9 mouse cellular contexts compared by ENCODE assay signal in genomic region chr6:134262911-134263607, GRCm38 (mm10).
A peak's percentile ranks its signal among the peaks of the same experiment; 100 is the strongest.
DNase-seq lines count a peak whose midpoint lies in the region; ATAC-seq and TF ChIP-seq lines count a peak whose summit lies in the region.
"Had no signal": no experiment of that assay in that cellular context is flagged by ENCODE, and none has a peak within 500 bp of the region (broad histone marks: within the 10 kb centered on the region; RNA-seq: fewer than 3 reads in every experiment).

No protein-coding gene starts in this region.

- no peak for TF ChIP-seq EP300 in liver, postnatal 0 days (IDR thresholded peaks at IDR 0.05; ENCODE audit: low read depth)

- ATAC-seq in heart, embryonic 15.5 days (replicated peaks; ENCODE audit: insufficient number of reproducible peaks, insufficient read depth, low FRiP score, low read depth) = no peak; the same call in 1 of the 2 replicates
- peak; percentile 91 for ATAC-seq in liver, postnatal 0 days
- no peak for ATAC-seq in hindbrain, embryonic 11.5 days (ENCODE audit: low FRiP score)

- TF ChIP-seq CTCF in embryonic fibroblast, embryonic 13.5 days (IDR thresholded peaks at IDR 0.05; ENCODE audit: borderline replicate concordance, insufficient read depth, low read length) = no peak
- no peak for TF ChIP-seq CTCF in liver, postnatal 0 days (IDR thresholded peaks at IDR 0.05; ENCODE audit: low read depth)
- no peak for TF ChIP-seq CTCF in layer of hippocampus, adult 2 months (conservative IDR thresholded peaks at IDR 0.05)

- H3K36me3 ChIP-seq in heart, embryonic 15.5 days = peaks cover 56% of the 10 kb centered on the region
- peaks cover 34% of the 10 kb centered on the region for H3K36me3 ChIP-seq in liver, postnatal 0 days (replicated peaks; ENCODE audit: insufficient read depth, low read length)
- H3K36me3 ChIP-seq in hindbrain, embryonic 11.5 days (ENCODE audit: control insufficient read depth, insufficient read depth, low read length) = 0 out of 2 replicates have a peak, but pooled peaks cover 7% of the 10 kb centered on the region

- no peak for TF ChIP-seq POLR2A in embryonic fibroblast, embryonic 13.5 days (IDR thresholded peaks at IDR 0.05; ENCODE audit: low read depth, low read length)

- no peaks in the 10 kb centered on the region for H3K27me3 ChIP-seq in heart, embryonic 15.5 days
- H3K27me3 ChIP-seq in liver, postnatal 0 days (ENCODE audit: insufficient read depth, low read length) = no peaks in the 10 kb centered on the region
- no peaks in the 10 kb centered on the region for H3K27me3 ChIP-seq in hindbrain, embryonic 11.5 days (ENCODE audit: control insufficient read depth, insufficient read depth, low read length)
- H3K27me3 ChIP-seq: hindbrain, embryonic 15.5 days had no signal

- no peaks in the 10 kb centered on the region for H3K9me3 ChIP-seq in heart, embryonic 15.5 days (replicated peaks)
- peaks cover 2% of the 10 kb centered on the region; the same call in 1 of the 2 replicates for H3K9me3 ChIP-seq in liver, postnatal 0 days (ENCODE audit: low read length)
- H3K9me3 ChIP-seq in hindbrain, embryonic 11.5 days (ENCODE audit: control insufficient read depth, low read length) = no peaks in the 10 kb centered on the region
- H3K9me3 ChIP-seq: hindbrain, embryonic 15.5 days had no signal

- no peak overlapping the region for H3K4me3 ChIP-seq in heart, embryonic 15.5 days
- no peak overlapping the region for H3K4me3 ChIP-seq in embryonic fibroblast, embryonic 13.5 days (ENCODE audit: insufficient read depth, low read length)
- H3K4me3 ChIP-seq in liver, postnatal 0 days (ENCODE audit: low read depth, low read length) = no peak overlapping the region
- H3K4me3 ChIP-seq in layer of hippocampus, adult 2 months = no peak overlapping the region
- no peak overlapping the region for H3K4me3 ChIP-seq in hindbrain, embryonic 11.5 days (ENCODE audit: low read depth, low read length)
- H3K4me3 ChIP-seq: hindbrain, embryonic 15.5 days had no signal

- DNase-seq in heart, postnatal 4 days = no peak
- peak; percentile 92 for DNase-seq in Muller cell, postnatal 12 days (ENCODE audit: inconsistent ontology term)
- DNase-seq in liver, postnatal 0 days = no peak
- DNase-seq in layer of hippocampus, adult 2 months (ENCODE audit: low spot score in 2 of 2) = no peak
- no peak for DNase-seq in hindbrain, embryonic 11.5 days (ENCODE audit: low spot score)

- H3K9ac ChIP-seq in heart, embryonic 15.5 days = no peak overlapping the region
- no peak overlapping the region for H3K9ac ChIP-seq in liver, postnatal 0 days (replicated peaks)
- no peak overlapping the region for H3K9ac ChIP-seq in hindbrain, embryonic 11.5 days (ENCODE audit: low read depth, low read length)
- H3K9ac ChIP-seq: hindbrain, embryonic 15.5 days had no signal

- peaks cover 10% of the 10 kb centered on the region for H3K4me1 ChIP-seq in heart, embryonic 15.5 days (replicated peaks)
- peaks cover 8% of the 10 kb centered on the region; the same call in 1 of the 2 replicates for H3K4me1 ChIP-seq in embryonic fibroblast, embryonic 13.5 days (ENCODE audit: control insufficient read depth, insufficient read depth, low read length)
- H3K4me1 ChIP-seq in liver, postnatal 0 days (ENCODE audit: insufficient read depth) = peaks cover 15% of the 10 kb centered on the region
- no peaks in the 10 kb centered on the region for H3K4me1 ChIP-seq in hindbrain, embryonic 11.5 days (replicated peaks; ENCODE audit: control insufficient read depth, insufficient read depth, low read length)
- H3K4me1 ChIP-seq: hindbrain, embryonic 15.5 days had no signal

- H3K27ac ChIP-seq in heart, embryonic 15.5 days = peak overlapping the region; percentile 65
- H3K27ac ChIP-seq in embryonic fibroblast, embryonic 13.5 days (ENCODE audit: insufficient read depth, low read length) = peak overlapping the region; percentile 70
- peak overlapping the region; percentile 88 for H3K27ac ChIP-seq in liver, postnatal 0 days (ENCODE audit: low read depth)
- no peak overlapping the region for H3K27ac ChIP-seq in layer of hippocampus, adult 2 months
- no peak overlapping the region for H3K27ac ChIP-seq in hindbrain, embryonic 11.5 days (ENCODE audit: low read depth, low read length)
- H3K27ac ChIP-seq: hindbrain, embryonic 15.5 days; macrophage had no signal

- WGBS in heart, embryonic 15.5 days = 71% methylated on average over 6 of the region's 6 CpGs
- WGBS in liver, postnatal 0 days (ENCODE audit: insufficient replicate concordance) = 52% methylated on average over 6 of the region's 6 CpGs
- WGBS in hindbrain, embryonic 11.5 days = 69% methylated on average over 6 of the region's 6 CpGs

- no peak overlapping the region for H3K4me2 ChIP-seq in heart, embryonic 15.5 days
- peak overlapping the region; percentile 26; the same call in 1 of the 2 replicates for H3K4me2 ChIP-seq in liver, postnatal 0 days (ENCODE audit: low read depth, low read length)
- H3K4me2 ChIP-seq in hindbrain, embryonic 11.5 days (replicated peaks; ENCODE audit: low read depth, low read length) = no peak overlapping the region
- H3K4me2 ChIP-seq: hindbrain, embryonic 15.5 days had no signal

Comparison
In these comparisons a context has a peak if more than half of its experiments do, and no peak if none do; other contexts are left out.
1. H3K27ac ChIP-seq: peak in heart, embryonic 15.5 days (single experiment), embryonic fibroblast, embryonic 13.5 days (single experiment) and liver, postnatal 0 days (single experiment); none in layer of hippocampus, adult 2 months (single experiment) and hindbrain, embryonic 11.5 days (single experiment).